Mouse (Mus musculus): ENCODE measurements around the gene B3gat2.

- TF ChIP-seq POLR2A (IDR thresholded peaks at IDR 0.05; ENCODE audit: extremely low read depth, insufficient read depth, low read length) (no peak), CTCF (IDR thresholded peaks at IDR 0.05; ENCODE audit: low read depth, low read length) (0 out of 2 replicates have a peak, but pooled peaks have one; percentile 1)
Observed at GRCm38 (mm10) chr1:23762136-23762687, 659 bp downstream of the B3gat2 start.
